Mouse (Mus musculus): ENCODE results near the gene Trim69.
"Not testable (repeated sequence)": the region's sequence is repeated elsewhere in the genome, so short reads cannot be mapped to it uniquely, and the experiment has no call there.

The Trim69 gene

DNA sequence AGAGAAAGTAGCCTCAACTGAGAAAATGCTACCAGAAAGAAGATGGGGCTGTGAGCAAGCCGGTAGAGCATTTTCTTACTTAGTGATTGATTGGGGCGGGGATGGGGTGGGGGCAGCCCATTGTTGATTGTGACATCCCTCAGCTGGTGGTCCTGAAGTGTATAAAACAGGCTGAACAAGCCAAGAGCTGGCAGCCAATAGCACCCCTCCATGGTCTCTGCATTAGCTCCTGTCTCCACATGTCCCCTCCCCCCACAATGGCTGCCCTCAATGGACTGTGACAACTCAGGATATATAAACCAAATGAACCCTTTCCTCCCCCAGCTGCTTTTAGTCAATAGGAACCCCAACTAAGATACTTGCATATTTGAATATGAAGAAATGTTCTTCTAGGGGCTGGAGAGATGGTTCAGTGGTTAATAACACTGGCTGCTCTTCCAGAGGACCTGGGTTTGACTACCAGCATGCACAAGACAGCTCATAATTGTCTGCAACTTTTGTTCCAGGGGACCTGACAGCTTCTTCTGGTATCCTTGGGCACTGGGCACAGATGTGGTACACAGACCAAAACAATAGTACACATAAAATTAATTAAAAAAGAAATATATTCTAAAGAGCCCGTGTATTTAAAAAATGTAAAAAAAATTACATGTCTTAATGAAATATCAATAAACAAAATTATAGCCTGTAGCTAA, 50.2 kb downstream of the Trim69 start:
- peak; percentile 52 for DNase-seq

DNA sequence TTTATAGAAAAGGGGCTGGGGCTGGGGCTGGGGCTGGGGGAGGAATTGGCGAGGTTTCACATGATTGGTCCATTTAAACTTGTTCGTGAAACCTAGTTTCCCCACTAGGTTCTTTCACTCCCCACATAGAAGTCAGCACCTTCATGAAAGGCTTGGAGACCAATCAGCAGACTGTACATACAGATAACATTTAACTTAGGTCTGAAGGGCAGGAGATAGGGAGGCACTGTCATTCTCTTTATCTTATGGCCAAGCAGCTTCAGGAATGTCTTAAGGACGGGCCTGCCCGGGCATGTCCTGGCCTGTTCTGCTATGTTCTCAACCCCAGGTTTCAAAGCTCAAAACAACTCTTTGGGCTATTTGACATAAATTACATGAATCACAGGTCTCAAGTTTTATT, 56.6 kb downstream of the Trim69 start:
- not testable (repeated sequence) for DNase-seq

DNA sequence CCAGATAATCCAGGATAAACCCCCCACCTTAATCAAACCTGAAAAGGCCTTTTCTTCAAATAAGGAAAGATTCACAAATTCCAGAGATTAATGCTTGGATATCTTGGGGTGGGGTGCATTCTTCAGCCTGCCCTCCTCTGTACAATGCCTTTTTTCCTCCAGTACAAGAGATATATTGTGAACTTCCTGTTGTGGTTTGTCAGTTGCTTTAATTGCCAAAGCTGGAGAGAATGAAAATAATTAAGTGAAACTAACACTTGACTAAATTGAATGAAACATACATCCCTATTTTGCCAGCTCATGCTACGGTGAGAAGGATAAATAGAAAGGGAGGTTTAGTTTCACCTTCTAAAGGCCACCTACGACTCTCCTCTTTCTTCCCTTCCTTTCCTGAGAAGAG, 57.7 kb downstream of the Trim69 start:
- no peak for DNase-seq

DNA sequence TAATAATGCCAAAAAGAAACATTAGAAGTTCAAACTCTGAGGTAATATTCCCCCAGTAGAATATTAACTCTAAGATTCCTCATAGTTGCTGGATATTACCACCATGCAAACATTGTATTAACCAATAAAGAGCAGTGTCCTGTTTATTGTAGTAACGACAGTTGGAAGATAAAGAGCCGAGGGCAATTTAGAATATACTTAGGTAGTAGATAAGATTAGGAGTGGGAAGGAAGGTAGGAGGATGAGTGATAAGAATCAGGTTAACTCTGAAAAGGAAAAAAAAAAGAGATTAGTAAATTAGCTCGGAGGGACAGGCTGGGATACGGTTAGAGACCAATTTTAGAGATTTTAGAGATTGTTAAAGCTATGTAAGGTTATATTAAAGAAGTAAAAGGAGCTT, 60.9 kb downstream of the Trim69 start:
- DNase-seq = no peak

DNA sequence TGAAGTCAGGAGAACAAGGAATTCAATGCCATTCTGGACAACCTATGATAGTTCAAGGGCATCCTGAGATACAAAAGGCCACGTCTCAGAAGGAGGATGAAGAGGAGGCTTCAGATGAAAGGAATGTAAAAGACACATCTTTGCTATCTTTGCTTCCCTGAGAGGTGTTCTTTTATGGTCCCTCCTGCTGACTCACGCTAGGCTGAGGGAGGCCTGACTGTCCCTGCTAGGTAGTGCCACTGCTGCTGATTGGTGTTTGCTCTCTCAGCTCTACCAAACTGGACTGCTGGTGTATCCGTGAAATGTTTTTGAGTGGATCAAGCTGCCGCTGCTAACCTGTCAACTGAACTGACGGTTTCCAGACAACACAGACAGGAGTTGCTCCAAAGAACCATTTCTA, 61.3 kb downstream of the Trim69 start:
- no peak for DNase-seq

DNA sequence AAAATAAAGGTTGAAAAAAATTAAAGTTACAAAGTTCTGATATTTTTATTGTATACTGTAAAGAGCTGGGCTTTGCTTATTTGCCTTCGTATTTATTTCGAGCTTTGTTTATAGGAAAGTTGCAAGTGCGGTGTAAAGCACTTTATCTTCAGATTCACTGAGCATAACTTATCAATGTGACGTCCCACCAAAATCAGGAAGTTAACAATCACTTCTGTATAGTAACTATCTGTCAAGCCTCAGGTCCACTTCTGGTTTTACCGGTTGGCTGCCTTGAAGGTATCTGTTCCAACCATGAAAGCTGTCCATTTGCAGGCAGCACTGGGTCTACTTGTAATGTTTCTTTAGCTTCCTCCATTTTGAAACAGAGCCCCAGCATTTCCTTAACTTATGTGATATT, 61.8 kb downstream of the Trim69 start:
- no peak for DNase-seq

DNA sequence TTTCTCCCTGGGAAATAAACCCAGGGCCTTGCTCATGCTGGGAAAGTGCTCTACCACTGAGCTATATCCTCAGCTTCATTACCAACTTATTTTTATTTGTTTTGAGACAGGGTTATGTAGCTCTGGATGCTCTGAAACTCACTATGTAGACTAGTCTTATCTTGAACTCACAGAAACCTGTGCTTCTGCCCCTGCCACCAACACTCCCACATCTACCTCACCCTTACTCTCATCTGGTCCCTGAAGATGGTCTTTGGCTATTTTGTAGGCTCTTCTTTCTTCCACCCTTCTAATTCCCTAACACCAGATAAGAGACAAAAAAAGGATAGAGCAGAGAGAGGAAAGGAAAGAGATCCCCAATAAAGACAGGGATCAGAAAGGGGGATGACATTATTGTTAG, 63.2 kb downstream of the Trim69 start:
- no peak for DNase-seq
